Mouse (Mus musculus): ENCODE data around the gene Smr3a. TPM values are rescaled to one million over a fixed set of nuclear protein-coding genes. Genes with fewer than 3 reads are reported as not detected.

Gene Smr3a
- total RNA-seq (2021) = not detected
- long read RNA-seq = 0 reads

- DNase-seq (ENCODE audit: low spot score in 2 of 2) = no peak
Observed at GRCm38 (mm10) chr5:88002249-88002648, at the start of gene Smr3a. Smr3a (plus strand) TSS chr5:88002549.

GRCm38 (mm10) chr5:87969201-87969600 is 33.1 kb upstream of the Smr3a start, which contains the start of the genes 2310003L06Rik and Gm28434:
2310003L06Rik (plus strand) TSS chr5:87969459.
Gm28434 (plus strand) TSS chr5:87969517.
- no peak for DNase-seq (ENCODE audit: low spot score in 2 of 2)

GRCm38 (mm10) chr5:87979139-87979538 is 23.2 kb upstream of the Smr3a start, which contains the start of gene Cabs1:
Cabs1 (plus strand) TSS chr5:87979439.
- no peak for DNase-seq (ENCODE audit: low spot score in 2 of 2)

GRCm38 (mm10) chr5:87982468-87983214 is 19.7 kb upstream of the Smr3a start:
- no peak for DNase-seq (ENCODE audit: low spot score in 2 of 2)

- DNase-seq (ENCODE audit: low spot score in 2 of 2) = no peak
Observed at GRCm38 (mm10) chr5:88005241-88005640, 2.9 kb downstream of the Smr3a start.

Other genes starting within 250 kb of the Smr3a start
- not detected for gene Csn1s2a, start 228.0 kb upstream of the Smr3a start, total RNA-seq (2021)
- gene Csn1s2b, start 194.5 kb upstream of the Smr3a start, total RNA-seq (2021) = not detected
- not detected for gene Prr27, start 176.9 kb upstream of the Smr3a start, total RNA-seq (2021)
- not detected for gene Odam, start 117.5 kb upstream of the Smr3a start, total RNA-seq (2021)
- not detected for gene Csn3, start 77.0 kb upstream of the Smr3a start, total RNA-seq (2021)
- not detected for gene 2310003L06Rik, start 33.1 kb upstream of the Smr3a start, total RNA-seq (2021)
- not detected for gene Gm28434, start 33.0 kb upstream of the Smr3a start, total RNA-seq (2021)
- gene Cabs1, start 23.1 kb upstream of the Smr3a start, total RNA-seq (2021) = not detected
- gene Smr2, start 84.0 kb downstream of the Smr3a start, total RNA-seq (2021) = not detected
- gene Gm11116, start 109.0 kb downstream of the Smr3a start, total RNA-seq (2021) = not detected
- gene Gm11115, start 151.6 kb downstream of the Smr3a start, total RNA-seq (2021) = not detected

Data from layer of hippocampus, postnatal 10 days (tissue).